Mouse (Mus musculus): Measurements from ENCODE around the gene Etl4. TPM values are rescaled to one million over a fixed set of nuclear protein-coding genes. Genes with fewer than 3 reads are reported as not detected.
"Not testable (repeated sequence)": the region's sequence is repeated elsewhere in the genome, so short reads cannot be mapped to it uniquely, and the experiment has no call there.

Etl4 gene
- polyA plus RNA-seq, 1 experiment: 45.6 TPM

GRCm38 (mm10) chr2:20657856-20658255 is 748.3 kb downstream of the Etl4 start:
- Histone ChIP-seq H3K4me3 (replicated peaks; ENCODE audit: extremely low read depth, low read depth, low read length) (no peak overlapping the region), H3K4me1 (ENCODE audit: control insufficient read depth, insufficient read depth, low read length) (peaks cover 13% of the 10 kb centered on the region)
- WGBS: 50% methylated on average over 3 of the region's 3 CpGs
- no peak for DNase-seq
- TF ChIP-seq POLR2A (IDR thresholded peaks at IDR 0.05; ENCODE audit: borderline replicate concordance, extremely low read depth, low read depth, low read length) (no peak), CTCF (IDR thresholded peaks at IDR 0.05; ENCODE audit: insufficient read depth, low read length) (no peak)

GRCm38 (mm10) chr2:20661841-20662240 is 752.3 kb downstream of the Etl4 start:
- DNase-seq: no peak
- WGBS: 94% methylated on average over 11 of the region's 11 CpGs
- Histone ChIP-seq H3K4me1 (ENCODE audit: control insufficient read depth, insufficient read depth, low read length) (peaks cover 5% of the 10 kb centered on the region), H3K4me3 (replicated peaks; ENCODE audit: extremely low read depth, low read depth, low read length) (no peak overlapping the region)
- TF ChIP-seq POLR2A (IDR thresholded peaks at IDR 0.05; ENCODE audit: borderline replicate concordance, extremely low read depth, low read depth, low read length): no peak
- TF ChIP-seq CTCF (IDR thresholded peaks at IDR 0.05; ENCODE audit: insufficient read depth, low read length): no peak

GRCm38 (mm10) chr2:20662696-20663095 is 753.1 kb downstream of the Etl4 start:
- no peak for DNase-seq
- peaks cover 5% of the 10 kb centered on the region for H3K4me1 ChIP-seq (ENCODE audit: control insufficient read depth, insufficient read depth, low read length)
- WGBS: 84% methylated on average over 3 of the region's 3 CpGs
- no peak overlapping the region for H3K4me3 ChIP-seq (replicated peaks; ENCODE audit: extremely low read depth, low read depth, low read length)
- TF ChIP-seq POLR2A (IDR thresholded peaks at IDR 0.05; ENCODE audit: borderline replicate concordance, extremely low read depth, low read depth, low read length) (no peak), CTCF (IDR thresholded peaks at IDR 0.05; ENCODE audit: insufficient read depth, low read length) (no peak)

- H3K4me1 ChIP-seq (ENCODE audit: control insufficient read depth, insufficient read depth, low read length): no peaks in the 10 kb centered on the region
- TF ChIP-seq CTCF (IDR thresholded peaks at IDR 0.05; ENCODE audit: insufficient read depth, low read length): no peak
- no peak for TF ChIP-seq POLR2A (IDR thresholded peaks at IDR 0.05; ENCODE audit: borderline replicate concordance, extremely low read depth, low read depth, low read length)
- WGBS: 28% methylated on average over 5 of the region's 5 CpGs
- no peak for DNase-seq
- H3K4me3 ChIP-seq (replicated peaks; ENCODE audit: extremely low read depth, low read depth, low read length): no peak overlapping the region
Observed at GRCm38 (mm10) chr2:20665309-20665971, 755.9 kb downstream of the Etl4 start.

- TF ChIP-seq POLR2A (IDR thresholded peaks at IDR 0.05; ENCODE audit: borderline replicate concordance, extremely low read depth, low read depth, low read length) (no peak), CTCF (IDR thresholded peaks at IDR 0.05; ENCODE audit: insufficient read depth, low read length) (peak; percentile 62)
- H3K4me3 ChIP-seq (replicated peaks; ENCODE audit: extremely low read depth, low read depth, low read length): no peak overlapping the region
- no peaks in the 10 kb centered on the region for H3K4me1 ChIP-seq (ENCODE audit: control insufficient read depth, insufficient read depth, low read length)
- DNase-seq: peak; percentile 45
- WGBS: 49% methylated on average over 2 of the region's 2 CpGs
Observed at GRCm38 (mm10) chr2:20666051-20666478, 756.5 kb downstream of the Etl4 start.

GRCm38 (mm10) chr2:20667876-20668275 is 758.3 kb downstream of the Etl4 start:
- no peak for DNase-seq
- Histone ChIP-seq H3K4me1 (ENCODE audit: control insufficient read depth, insufficient read depth, low read length) (no peaks in the 10 kb centered on the region), H3K4me3 (replicated peaks; ENCODE audit: extremely low read depth, low read depth, low read length) (no peak overlapping the region)
- WGBS: 74% methylated on average over 3 of the region's 3 CpGs
- TF ChIP-seq CTCF (IDR thresholded peaks at IDR 0.05; ENCODE audit: insufficient read depth, low read length): no peak
- no peak for TF ChIP-seq POLR2A (IDR thresholded peaks at IDR 0.05; ENCODE audit: borderline replicate concordance, extremely low read depth, low read depth, low read length)

- DNase-seq: not testable (repeated sequence)
- 77% methylated on average over 12 of the region's 12 CpGs for WGBS
Observed at GRCm38 (mm10) chr2:20668276-20669030, 758.9 kb downstream of the Etl4 start.

GRCm38 (mm10) chr2:20669367-20669766 is 759.8 kb downstream of the Etl4 start:
- Histone ChIP-seq H3K4me1 (ENCODE audit: control insufficient read depth, insufficient read depth, low read length) (0 out of 2 replicates have a peak, but pooled peaks cover 2% of the 10 kb centered on the region), H3K4me3 (replicated peaks; ENCODE audit: extremely low read depth, low read depth, low read length) (no peak overlapping the region)
- 81% methylated on average over 4 of the region's 4 CpGs for WGBS
- DNase-seq: no peak
- no peak for TF ChIP-seq POLR2A (IDR thresholded peaks at IDR 0.05; ENCODE audit: borderline replicate concordance, extremely low read depth, low read depth, low read length)
- no peak for TF ChIP-seq CTCF (IDR thresholded peaks at IDR 0.05; ENCODE audit: insufficient read depth, low read length)

More at GRCm38 (mm10) chr2:20668276-20669030, 758.9 kb downstream of the Etl4 start:
- H3K4me3 ChIP-seq (replicated peaks; ENCODE audit: extremely low read depth, low read depth, low read length); H3K4me1 ChIP-seq (ENCODE audit: control insufficient read depth, insufficient read depth, low read length): not testable (repeated sequence)

GRCm38 (mm10) chr2:20671546-20672255 is 762.1 kb downstream of the Etl4 start:
- TF ChIP-seq CTCF (IDR thresholded peaks at IDR 0.05; ENCODE audit: insufficient read depth, low read length) (no peak), POLR2A (IDR thresholded peaks at IDR 0.05; ENCODE audit: borderline replicate concordance, extremely low read depth, low read depth, low read length) (no peak)
- WGBS: 62% methylated on average over 13 of the region's 13 CpGs

More at GRCm38 (mm10) chr2:20671546-20672255, 762.1 kb downstream of the Etl4 start:
- Histone ChIP-seq H3K4me1 (ENCODE audit: control insufficient read depth, insufficient read depth, low read length) (0 out of 2 replicates have a peak, but pooled peaks cover 2% of the 10 kb centered on the region), H3K4me3 (replicated peaks; ENCODE audit: extremely low read depth, low read depth, low read length) (no peak overlapping the region)
- no peak for DNase-seq

All from lung, adult 2 months (tissue).